Mouse (Mus musculus) fibroblast of lung, adult 2 months (primary cell): Measurements from ENCODE around the gene Unc80.
A peak's percentile ranks its signal among the peaks of the same experiment; 100 is the strongest.

Source experiments
- DNase-seq: peaks from one replicate; pipeline ENCODE4 v3.0.0-alpha.2; 2011; ENCODE audit warnings: low read depth

The Unc80 gene

DNA sequence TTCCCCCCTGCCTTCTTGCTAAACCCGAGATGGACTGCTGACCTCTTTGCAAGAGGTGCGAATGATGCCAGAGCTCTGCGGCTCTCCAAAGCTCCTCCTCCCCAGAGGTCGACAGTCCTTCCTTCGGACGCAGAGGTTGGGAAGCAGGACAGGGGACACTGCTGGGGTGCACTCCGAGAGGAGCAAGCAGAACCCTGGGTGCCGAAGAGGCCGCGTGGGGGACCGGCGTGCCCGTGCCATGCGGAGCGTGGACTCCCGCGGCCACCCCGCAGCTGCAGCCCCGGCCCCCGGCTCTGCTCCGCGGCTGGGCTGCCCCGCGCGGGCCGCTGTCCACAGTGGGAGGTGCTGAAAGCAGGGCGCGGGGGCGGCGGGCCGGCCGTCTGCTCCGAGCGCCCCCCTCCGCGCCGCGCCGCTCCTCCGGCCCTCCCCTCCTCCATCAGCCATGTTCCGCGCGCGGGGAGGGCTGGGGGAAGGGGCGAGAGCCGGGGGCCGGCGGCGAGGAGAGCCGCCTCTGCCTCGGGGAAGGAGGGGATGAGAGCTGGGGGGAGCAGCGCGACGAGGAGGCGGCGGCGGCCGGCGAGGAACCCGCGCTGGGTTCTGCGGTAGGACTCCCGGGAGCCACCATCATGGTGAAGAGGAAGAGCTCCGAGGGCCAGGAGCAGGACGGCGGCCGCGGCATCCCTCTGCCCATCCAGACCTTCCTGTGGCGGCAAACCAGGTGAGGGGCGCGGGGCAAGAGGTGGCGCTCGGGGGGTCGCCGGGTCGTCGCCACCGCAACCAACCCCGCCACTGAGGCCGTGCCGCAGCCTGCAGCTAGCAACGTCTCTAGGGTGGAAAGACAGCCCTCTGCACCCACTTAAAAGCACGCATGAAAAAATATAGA lies at the start of gene Unc80:
Gene Unc80, plus strand, starts transcription at position 547 of the 883 bp plus-strand sequence.
- DNase-seq = no peak

DNA sequence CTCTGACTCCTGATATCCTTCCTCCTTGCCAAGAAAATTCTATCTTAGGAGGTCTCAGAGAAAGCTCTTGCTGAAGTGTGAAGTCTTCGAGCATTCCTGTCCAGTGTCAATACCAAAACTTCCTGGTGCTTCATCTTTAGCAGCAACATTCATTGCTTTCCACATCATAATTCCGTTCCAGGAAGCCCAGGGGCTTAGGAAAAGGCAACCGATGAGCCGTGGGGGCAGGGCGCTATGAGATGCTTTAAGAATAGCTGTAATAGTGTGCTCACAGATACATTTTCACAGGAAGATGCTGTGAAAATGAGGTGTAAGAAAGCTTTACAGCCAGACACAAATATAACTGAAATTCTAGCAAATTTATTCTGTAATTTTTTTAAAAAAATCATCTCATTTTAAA lies 42.1 kb upstream of the Unc80 start:
- DNase-seq = no peak

DNA sequence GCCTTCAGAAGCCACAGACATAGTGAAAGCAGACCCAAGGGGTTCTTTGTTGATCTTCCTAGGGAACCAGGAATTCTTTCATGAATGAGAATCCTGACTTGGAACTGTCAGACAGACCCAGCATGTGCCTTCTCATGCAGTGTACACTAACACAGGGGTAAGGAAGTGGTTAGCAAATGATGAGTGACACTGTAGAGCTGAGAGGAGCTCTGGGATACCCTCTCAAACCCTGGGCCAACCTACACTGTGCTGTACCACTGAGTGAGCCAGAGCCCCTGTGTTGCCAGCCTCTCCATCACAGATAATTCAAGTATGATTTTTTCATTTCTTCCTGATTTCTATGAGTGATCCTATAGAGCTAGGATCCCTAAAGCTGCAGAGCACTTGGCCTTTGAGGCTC lies 37.2 kb upstream of the Unc80 start:
- no peak for DNase-seq

DNA sequence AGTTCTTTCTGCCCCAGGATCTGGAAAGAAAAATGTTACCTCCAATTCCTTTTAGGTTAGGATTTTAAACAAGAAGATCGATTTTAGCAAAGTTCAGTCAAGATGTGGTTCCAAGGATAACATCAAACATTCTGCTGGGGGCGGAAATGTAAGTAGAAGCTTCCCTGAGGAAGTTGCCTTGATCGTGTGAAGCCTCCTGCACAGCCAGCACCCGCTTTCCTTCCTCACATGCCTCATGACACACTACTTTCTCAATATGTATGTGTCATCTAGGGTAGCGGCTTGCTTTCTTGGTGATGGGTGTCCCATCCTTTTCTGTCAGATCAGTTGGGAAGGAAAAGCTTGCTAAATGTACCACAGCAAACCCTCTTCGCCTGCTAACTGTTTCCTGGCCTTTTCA lies 36.7 kb upstream of the Unc80 start:
- no peak for DNase-seq

DNA sequence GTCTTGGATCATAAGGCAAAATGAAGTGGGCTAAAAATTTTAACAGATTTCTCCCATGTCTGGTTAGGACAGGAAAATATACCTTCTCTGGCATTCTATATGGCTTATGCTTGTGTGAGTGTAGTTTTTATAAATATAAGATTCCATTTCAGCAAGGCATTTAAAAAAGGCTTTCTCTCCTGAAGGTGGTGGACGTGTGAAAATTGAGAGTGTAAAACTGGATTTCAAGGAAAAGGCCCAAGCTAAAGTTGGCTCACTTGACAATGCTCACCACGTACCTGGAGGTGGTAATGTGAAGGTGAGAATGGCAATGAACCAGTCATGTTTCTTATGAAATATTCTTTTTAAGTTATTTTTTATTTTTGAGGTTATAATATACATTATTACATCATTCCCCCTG lies 30.1 kb upstream of the Unc80 start:
- DNase-seq = no peak

DNA sequence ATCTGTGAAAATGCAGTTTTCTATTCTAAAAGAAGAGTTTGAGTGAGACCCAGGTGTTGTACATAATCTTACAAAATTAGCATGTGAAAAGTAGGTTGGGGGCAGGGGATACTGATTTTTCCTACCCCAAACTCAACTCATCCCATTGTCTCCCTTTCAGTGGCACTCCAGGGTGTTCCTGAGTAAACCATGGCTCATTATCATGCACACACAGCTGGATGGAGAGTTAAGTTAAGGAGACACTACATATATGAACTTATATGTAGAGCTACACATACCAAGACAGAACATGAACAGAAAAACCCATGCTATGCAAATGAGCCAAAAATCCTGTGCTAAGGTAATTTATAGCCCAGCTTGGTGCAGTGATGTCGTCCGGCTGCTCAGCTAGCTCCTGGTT lies 25.2 kb upstream of the Unc80 start:
- DNase-seq = no peak

DNA sequence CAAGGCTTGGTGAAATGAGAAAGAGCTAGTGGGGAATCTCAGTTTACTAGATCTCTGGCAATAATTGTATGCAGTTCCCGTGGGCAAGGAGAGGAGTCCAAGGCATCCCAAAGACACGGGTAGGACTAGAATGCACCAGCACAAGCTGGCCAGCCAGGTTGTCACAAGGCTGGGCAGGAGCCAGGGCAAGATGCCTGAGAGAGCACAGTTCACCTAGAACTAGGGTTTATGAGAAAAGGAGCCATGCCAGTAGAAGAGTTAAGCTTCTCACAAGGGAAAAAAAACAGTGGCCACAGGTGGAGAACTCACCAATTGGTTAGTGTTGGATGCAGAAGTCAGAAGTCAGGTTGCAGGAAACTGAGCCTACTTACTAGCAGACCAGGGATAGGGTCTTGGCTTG lies 18.7 kb upstream of the Unc80 start:
- DNase-seq = no peak

DNA sequence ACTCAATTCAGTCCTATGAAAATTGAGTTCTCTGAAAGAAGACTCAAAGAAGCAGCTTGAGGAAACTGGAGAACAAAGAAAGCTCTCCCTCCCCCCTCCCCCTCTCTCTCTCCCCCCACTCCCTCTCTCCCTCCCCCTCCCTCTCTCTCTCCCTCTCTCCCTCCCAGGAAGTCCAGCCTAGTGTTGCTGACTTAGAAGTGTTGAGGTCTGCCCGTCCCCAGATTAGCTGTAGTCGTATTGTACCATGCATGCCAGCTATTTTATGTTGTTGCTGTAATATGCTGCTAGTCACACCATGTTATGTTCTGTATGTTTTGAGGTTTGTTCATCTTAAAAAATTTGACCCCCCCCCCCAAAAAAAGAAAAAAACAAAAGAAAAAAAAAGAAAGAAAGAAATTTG lies 11.6 kb upstream of the Unc80 start:
- DNase-seq = no peak

DNA sequence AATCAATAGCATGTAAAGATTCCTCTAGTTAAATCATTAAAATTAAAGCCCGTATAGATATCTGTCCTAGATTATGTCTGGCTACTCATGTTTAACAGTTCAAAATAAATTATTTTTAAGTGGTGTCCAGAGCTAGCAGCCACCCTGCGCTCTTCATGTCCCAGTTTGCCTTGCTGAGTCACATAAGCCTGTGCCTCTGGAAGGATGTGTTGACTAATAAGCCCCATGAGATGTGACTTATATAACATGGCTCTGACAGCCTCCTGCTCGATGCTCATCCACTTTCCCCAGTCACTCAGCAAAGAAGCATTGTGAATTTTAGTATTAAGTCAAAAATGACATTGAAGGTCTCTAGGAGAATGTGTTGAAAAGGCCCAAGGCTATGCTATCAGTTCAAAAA lies 10.4 kb upstream of the Unc80 start:
- no peak for DNase-seq

DNA sequence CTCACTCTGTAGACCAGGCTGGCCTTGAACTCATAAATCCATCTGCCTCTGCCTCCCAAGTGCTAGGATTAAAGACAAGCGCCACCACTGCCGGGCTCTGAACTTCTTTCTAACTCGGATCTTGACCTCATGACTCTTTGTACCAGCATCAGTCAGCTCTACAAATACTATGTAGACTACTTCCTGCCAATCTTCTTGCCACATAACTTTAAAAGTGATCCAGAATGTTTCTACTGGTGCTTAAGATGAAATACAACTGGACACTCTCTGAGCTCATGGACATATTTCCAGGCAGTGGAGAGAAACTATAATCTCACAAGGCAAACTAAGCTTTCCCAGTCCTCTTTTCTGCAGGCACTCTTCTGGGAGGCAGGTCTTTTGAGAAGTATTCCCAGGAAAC lies 8.8 kb upstream of the Unc80 start:
- DNase-seq = no peak

DNA sequence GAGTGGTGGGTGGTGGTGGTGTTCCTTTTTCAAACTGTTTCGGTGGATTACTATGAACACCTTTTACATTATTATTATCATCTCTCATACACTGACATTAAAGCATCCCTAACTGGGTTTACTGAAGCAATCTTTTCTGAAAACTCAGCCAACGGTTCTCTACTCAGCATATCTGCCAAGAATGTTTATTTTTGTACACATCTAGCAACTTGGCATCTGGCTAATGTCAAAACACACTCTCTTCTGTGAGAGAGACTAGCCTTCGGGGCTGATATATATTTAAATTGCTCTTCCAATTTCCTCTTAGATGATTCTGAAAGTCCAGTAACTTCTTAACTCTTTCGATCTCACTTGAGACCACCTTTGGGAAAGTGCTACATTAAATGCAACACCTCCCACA lies 7.3 kb upstream of the Unc80 start:
- no peak for DNase-seq

DNA sequence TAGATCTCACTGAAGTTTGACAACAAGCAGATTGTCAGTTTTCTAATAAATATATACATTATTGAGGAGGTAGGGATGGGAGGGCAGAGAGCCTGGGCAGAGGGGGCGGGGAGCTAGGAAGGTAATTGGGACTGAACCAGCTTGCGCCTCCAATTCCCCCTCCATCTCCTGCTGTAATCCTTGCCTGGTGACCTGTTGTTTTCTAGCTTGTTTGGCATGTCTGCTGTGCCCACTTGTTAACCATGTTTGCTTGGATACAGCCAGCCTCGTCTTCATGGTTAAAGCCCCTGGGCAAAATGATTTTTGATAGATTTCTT lies 495 bp downstream of the Unc80 start:
- DNase-seq = no peak

DNA sequence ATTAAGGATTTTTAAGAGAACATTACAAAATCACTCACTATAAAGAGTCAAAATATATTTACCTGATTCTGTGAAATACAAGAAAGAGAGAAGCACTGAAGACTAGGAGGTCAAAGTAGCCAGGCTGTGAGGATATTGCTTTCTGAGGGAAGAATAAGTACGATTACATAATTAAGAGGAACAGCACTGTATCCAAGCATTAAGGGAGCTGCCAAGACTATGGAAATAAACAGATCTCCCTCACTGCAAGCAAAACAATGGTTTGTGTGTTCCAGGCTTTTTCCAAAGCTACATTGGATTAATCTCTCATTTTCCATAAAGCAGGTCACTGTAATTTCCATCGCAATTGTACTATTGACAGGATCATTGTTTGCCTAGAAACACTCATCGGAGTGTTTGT lies 14.6 kb downstream of the Unc80 start:
- no peak for DNase-seq

DNA sequence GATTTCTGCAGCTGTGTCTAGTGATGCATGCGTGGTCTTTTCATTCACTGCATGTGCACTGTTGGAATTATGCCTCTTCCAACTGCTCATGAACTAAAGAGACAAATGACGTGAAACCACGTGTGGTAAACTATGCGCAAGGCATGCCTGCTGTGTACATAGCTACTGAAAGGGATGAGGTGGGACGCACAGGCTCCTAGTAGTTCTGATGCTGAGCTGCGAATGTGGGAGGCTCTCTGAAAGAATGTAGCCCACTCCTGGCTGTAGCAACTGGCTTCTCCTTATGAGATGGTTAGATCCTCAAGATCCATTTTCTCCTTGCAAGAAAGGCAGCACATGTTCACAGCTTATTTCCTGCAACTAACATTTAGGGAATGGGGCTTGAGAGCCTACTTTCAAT lies 24.9 kb downstream of the Unc80 start:
- no peak for DNase-seq

DNA sequence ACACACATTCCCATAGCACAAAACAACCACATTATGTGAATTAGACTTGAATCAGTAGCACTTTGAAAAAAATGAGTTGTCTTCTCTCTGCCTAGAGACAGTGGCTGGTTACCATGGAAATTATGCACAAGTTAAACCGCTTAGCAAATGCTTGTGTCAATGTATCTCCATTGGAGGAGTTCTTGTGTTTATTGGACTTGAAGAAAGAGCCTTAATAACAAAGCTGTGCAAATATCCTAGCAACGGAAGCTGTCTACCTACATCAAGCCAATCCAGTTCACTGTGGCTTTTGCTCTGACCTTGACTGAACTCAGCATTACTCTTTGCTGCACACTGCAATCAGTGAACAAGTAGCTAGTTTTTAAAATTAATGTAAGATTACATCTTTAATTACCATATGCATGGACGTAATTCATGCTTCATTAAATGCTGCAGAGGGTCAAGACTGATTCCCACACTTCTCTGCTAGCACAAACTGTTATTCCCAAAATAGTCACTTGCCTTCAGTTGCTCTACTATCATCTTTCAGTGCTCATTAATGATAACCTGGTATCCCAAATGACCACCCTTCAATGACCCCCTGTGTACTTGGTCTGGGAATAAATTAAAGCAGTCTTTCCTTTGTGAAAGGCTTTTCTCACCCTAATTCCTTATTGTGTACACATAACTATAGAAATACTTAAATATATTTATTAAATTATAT lies 27.3 kb downstream of the Unc80 start:
- DNase-seq = no peak

DNA sequence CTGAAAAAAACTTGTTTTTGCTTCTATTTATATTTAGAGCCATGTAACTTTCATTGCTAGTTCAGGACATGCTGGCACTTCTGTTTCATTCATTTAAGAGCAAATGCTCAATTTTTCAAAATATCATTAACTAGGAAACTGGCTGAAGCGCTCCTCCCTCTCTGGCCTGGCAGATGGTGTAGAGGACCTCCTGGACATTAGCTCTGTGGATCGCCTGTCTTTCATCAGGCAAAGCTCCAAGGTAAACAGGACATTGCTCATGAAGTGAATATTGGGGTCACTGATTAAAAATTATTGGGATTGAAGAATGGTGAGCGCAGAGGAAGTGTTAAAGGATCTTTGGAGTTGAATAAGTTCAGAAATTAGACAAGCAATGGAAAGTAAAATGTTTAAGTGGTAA lies 82.6 kb downstream of the Unc80 start:
- no peak for DNase-seq

DNA sequence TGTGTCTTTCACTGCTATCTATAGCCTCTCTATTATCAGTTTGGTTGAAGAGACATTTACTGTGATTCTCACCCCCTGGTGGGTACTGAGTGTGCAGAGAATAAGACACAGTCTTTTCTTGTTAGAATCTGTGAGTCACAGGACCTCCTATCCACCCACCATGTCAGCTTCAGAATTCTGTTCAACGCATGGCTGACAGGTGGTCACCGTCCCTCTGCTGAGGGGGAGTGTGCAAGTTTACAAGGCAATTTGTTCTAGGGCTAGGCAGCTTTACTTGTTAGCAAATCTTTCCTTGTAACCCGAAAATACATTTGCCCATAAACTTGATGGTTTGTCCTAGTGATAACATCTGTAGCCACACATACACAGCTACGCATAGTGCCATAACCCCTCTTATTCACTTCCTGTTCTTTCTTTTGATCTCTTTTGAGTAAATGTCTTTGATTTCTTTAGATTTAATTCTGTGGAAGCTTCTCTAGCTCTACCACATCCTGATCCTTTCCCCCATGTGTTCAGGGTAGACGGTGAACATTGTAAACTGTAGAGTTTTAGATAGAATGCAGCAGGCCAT lies 84.3 kb downstream of the Unc80 start:
- DNase-seq = no peak

DNA sequence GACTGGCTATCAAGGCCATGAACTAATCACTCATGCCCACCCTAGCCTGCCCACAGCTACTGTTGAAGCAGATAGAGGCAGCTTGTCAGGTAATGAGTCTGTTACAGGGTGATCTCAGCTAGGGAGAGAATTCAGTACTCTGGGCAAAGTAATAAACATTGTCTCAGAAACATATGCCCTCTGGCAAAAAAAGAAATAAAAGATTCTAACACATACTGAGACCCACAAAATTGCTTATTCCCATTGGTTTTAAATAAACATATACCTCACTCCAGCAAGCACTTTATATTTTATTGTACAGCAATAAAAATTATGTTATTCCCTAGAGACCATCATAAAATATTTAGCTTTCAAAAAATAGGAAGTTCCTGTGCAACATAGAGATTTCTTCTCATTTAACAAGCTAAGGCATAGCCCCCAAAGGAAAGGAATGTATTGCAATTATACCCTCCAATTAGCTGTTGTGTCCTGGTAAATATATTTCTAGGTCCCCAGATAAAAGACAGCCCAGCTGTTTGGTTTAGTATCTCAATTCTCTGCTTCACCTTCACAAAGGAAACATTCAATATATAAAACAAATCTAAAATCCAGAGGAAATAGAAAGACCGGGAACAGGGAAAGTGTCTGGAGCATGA lies 93.6 kb downstream of the Unc80 start:
- DNase-seq = no peak

DNA sequence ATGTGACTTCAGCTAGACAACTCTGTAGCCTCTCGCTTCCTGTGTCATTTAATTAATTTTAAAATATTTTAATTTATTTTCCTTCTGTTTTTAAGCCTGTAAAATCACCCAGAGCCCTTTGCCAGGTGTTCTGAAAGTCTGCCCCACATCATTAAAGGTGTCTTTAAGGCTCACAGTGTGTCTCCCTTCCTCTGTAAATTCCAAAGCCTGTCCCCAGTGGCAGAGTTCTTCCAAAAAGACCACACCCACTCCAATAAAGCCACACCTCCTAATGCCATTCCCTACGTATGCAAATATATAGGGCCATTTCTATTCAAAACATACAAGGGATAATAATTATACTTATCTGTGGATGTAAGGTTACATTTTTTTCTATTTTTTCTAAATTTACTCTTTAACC lies 94.2 kb downstream of the Unc80 start:
- no peak for DNase-seq

DNA sequence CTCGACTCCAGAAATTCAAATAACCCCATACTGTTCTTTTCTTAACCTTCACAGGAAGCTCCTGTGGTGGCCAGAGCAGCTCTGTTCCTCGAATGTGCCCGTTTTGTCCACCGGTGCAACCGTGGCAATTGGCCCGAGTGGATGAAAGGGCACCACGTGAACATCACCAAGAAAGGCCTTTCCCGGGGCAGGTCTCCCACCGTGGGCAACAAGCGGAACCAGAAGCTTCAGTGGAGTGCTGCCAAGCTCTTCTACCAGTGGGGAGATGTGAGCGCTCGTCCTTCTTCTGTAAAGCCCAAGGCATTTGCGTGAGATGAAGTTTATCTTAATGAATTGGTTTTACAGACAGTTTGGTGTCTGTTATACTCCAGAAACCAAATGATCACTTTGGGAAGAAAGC lies 101.6 kb downstream of the Unc80 start:
- no peak for DNase-seq

DNA sequence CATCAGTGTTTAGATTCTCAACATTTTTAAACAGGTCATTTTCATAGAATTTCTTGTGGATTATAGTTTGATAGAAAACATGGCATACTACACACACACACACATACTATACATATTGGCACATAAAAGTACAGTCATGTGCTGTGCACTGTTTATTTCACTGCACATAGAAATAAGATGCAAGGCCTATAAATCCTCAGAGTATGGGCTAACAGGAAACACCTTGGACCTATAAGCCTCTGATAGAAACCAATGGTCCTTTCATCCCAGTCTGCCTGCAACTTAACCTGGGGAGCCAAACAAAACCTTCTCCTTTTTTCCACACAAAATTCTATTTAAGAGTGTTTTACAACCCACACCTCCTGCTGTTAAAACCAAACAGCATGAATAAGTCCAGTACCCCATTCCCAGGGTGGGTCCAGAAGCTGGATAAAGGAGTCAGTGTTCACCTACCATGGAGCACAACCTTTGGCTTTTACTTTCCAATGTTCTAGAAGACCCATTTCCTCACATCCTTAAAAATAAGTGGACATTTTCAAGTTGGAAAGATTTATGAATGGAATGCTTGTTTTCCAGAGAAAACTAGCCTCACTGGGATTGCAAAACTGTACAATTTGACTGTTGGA lies 129.1 kb downstream of the Unc80 start:
- DNase-seq = no peak

DNA sequence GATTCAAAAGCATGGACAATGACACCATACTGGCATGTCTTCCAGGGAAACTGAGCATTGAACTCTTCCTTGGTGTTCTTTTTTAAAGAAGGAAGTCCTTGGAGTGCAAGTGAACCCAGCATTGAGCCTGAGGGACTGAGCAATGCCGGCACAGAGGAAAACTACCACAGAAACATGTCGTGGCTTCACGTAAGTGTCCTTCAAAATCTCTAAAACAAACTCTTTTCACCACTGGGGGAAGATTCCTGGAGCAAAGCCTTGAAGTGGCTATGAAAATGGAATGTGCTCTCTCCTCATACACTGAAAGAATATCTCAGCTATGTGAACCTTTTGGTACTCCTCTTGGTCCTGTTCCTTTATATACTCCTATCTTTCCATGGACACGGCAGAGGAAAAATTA lies 140.1 kb downstream of the Unc80 start:
- DNase-seq = no peak

DNA sequence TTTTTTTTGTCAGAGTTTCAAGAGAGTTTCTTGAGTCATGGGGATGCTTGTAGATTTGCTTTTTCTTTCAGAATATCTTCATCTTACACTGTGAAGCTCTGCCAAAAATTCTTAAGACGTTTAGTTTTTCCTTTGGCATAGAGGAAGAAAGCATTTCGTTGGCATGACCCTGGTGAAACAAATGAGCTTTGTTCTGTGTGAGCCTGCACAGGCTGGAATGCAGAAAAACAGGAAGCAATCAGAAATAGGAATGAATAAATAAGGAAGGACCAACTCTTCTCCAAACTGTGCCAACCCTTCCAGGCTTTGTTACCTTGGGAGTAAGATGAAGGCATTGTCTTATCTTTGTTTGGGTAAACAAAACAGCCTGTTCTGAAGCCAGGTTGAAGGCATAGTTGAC lies 149.0 kb downstream of the Unc80 start:
- peak; percentile 29 for DNase-seq
